Mouse (Mus musculus) c-Kit-negative CD71-positive TER-119-positive erythroid progenitor cells, embryonic 14.5 days (primary cell): ENCODE results near the gene Cdh11.

ENCODE experiments used
- DNase-seq: peaks from one replicate; pipeline ENCODE4 v3.0.0-alpha.2; 2013; ENCODE audit warnings: low read depth, low spot score

Gene Cdh11

DNA sequence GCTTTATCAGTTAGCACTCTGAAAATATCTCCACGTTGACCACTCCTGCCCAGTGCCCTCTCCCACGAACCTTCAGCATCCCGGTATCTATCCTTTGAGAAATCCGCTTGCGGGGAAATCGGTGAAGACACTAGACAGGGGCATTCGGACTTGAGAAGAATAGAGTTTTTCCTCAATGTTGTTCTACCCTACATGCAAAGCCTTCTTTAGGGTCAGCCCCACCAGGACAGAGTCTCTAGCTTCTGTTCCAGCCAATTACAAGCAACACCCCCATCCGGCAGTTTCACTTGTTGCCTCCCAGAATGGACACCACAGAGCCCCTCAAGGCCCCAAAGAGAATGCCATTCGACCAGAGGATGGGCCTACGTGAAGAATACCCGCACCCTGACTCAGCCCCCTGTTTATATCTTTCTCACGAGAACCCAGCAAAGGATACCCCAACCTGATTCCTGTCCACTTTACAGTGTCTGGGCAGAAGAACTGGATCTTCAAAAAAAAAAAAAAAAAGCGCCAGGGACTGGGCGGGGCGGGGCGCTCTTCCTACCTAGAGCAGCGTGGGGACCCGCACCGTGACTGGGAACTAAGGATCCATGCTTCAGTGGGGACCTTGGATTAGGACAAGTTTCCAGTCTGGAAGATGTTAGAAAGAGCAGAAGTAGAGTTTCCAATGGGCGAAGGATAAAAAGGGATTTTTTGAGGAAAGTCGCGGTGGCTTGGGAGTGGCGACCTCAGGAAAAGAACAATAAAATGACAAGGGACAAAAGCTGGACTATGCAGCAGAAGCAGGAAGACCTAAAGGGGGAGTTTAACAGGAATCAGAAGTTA, at the start of gene Cdh11:
Gene Cdh11 (minus strand): TSS at position 51 of the 825 bp plus-strand sequence.
- no peak for DNase-seq

DNA sequence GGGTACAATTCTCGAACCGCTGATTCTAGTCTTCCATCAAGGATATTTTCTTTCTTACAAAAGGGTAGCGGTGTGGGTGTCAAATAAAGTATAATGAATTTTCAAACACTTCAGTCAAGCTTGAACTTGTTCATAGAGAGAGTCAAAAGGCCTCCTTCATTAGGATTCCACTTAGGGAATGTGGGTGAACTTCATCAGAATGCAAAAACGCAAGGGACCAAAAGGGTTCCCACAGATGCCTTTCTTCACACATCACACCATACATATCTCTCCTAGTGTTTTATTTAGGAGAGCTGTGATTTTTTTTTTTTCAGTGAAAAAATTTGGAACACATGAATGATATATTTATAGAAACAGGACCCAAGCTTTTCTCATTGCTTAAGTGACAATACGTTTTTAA, 28.5 kb upstream of the Cdh11 start:
- no peak for DNase-seq

DNA sequence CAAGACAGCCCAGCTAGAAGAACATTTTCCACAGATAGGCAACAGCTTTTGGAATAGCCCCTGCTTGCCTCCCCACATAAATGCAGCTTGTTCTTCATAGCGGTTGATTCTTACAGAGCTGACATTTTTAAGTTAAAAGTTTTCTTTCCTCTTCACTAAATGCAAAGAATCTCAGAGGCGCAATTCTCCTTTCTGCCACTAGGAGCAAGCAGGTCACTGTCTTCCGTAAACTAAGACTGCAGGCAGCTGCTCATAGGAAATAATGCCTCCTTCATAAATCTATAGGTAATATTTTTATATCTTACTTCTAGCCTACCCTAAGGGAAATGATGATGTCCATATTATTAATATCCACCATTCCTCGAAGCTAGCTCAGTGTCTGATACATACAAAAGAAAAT, 4.9 kb upstream of the Cdh11 start:
- no peak for DNase-seq

DNA sequence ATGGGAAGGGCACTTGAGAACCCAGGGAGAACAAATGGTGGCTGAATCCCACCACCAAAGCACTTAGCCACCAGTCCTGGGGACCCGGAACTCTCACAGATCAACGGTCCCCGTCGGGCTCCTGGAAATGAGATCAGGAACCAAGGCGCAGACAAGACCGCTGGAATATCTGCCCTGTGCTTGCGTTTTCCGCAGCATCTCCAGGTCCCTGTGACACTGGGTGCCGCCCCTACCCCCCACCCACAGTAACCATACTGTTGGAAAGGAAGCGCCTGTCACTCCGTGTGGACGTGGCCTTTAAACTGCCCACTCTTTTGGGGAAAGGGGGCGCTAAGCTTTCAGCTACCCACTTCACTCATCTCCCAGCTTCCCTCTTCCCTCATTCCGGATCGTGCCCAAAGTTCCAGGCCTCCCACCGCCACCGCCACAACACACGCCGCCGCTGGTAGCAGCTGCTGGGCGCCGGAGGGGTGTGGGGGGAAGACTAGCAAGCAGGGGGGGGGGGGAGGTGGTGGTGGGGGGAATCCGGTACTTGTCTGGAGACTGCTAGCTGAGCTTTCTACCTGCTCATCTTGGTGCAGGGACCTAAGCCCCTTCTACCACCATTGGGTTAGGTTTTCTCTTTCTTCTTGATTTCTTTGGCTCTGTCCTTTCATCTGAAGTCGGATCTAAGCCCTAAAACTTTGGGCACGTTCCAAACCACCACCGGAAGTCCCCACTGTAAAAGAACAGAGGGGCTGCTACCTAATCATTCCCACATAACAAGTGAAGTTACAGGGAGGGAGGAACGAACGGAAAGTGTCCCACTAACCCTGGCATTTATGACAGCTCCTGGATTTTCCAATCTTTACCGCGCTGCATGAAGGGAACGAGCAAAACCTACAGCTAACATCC, 1.3 kb upstream of the Cdh11 start:
- DNase-seq: no peak

DNA sequence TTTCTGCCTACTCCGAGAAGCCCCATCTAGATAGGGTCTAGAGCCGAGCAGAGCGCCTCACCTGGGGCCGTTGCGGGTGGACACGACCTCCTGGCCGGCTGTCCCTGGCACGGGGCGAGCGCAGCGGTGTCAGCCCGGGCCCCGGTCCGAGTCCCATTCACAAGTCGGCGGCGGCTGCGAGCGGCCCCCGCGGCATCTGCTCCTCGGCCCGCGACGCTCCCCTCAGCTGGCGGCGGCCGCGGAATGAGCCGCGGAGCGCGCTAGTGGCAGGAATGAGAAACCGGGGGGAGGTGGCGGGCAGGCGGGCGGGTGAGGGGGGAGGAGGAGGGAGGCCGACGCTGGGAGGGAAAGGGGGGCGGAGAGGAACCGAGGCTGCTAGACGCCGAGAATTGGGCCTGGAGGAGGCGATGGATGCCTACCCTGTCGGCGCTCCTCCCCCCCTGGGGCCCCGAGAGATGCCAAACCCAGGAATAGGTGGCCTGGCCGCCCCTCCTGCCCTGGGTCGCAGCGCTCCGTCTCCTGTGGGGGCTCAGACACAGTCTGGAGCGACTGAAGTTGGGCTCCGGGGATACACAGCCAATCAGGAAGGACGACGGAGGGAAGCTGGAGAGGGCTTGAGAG, 497 bp downstream of the Cdh11 start:
- DNase-seq: no peak

DNA sequence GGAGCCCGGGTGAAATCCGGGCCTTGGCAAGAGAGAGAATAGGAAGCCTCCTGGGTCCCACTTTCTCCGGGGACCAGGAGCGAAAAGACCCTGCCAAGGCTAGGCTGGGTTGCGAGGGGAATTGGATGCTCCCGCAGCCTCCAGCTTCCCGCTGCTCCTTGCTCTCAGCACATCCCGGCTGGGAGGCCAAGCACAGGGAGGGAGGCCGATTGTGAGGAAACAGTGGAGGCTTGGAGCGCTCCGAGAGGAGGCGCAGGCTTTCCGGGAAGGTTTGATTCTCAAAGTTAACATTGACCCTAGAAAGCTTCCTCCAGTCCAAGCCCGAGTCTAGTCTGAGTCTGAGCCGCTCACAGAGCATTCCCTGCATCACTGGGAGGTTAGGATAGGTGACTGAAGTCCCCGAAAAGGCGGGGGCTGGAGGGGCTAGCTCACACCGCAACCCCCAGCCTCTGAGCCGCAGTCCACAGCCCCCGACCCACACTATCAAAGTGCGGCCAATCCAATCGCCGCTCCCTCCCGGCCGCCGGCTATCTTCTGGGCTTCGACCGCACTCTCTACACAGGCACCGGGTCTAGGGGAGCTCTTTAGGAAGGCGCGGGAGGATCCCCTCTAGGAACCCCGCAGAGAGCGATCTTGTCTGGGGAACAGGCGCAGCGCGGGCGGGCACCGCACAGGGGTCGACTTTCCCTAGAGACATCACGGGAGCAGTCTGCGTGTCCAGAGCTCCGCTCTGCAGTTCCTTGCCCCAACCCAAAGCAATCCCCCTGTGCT, 1.4 kb downstream of the Cdh11 start:
- DNase-seq: no peak

DNA sequence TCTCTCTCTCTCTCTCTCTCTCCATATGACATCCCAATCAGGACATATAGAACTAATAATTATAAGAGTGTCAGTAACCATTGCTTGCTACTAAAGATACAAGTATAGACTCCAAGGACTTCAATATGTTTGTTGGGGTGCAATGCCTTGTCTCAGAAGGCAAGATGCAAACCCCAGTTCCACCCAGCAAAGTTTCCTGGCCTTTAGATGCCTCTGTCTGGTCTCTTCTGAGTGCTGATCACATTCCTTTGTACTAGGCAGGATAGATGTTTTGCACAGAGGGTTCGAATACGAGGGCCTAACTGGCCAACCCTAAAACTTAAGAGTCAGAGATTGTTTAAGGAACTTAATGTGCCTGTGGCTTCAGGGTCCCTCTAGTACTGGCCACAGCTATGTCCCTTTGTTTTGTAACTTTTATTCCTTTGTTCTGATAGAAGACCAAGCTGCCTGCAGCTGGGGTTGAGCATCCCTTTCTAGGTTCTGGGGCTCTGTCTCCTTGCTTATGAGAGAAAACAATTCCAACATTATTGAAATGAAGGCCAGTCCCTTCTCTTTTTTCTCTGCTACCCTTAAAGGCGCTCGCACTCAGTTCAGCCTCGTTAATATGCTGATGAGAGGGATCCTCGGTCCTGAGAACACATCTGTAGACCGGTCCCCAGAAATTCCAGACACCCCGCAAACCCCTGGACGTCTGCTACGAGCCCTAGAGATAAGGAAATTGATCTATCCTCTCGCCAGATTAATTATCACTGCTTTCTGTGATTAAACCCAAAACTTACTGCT, 2.5 kb downstream of the Cdh11 start:
- no peak for DNase-seq

DNA sequence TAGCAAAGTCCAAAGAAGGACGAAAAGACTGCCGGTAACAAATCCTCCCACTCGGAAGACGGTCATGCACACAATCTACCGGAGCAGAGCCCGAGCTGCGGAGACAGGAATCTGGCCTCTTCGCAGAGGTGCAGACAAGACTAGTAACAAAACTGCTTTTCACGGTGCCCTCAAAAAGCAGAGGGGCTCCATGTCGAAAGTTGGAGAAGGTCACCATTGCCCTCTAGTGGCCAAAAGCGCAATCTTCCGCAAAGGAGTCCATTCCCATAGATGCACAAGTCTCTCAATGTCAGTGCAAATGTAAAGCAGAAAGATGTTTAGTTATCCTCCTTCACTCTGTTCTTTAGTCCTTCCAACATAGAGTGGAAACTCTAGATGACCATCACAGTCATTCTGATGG, 4.5 kb downstream of the Cdh11 start:
- DNase-seq: no peak

DNA sequence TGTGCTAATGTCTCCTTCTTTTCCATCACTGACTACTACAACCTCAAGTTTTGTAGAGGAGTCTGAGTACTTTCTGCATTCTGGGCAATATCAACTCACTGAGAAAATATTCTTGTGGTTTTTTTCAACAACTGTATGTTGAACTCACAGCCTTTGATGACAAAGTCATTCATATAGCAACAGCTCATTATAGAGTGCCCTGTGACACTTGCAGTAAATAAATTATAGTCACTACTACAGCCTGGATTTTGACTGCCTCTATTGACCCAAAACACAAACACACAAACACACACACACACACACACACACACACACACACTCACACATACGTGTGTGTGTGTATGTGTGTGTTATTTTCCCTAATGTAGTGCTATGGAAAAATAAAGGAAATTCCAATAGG, 10.8 kb downstream of the Cdh11 start:
- no peak for DNase-seq

DNA sequence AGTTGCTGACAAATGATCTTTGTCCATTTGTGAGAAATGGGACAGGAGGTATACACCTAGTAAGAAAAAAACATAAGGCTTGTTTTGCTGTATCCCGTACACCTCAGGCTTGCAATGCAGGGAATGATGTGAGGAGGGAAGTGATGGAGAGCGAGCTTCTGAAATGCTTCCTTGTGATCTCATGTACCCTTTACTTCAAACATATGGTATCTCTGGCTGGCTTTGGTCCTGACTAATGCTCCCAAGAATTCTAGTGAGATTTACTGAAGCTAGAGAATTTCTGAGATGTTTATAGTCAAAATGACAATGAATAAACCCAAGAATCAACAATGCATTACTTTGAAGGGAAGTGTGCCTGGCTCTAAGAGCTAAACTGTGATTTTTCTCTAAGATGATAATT, 14.0 kb downstream of the Cdh11 start:
- DNase-seq: no peak

DNA sequence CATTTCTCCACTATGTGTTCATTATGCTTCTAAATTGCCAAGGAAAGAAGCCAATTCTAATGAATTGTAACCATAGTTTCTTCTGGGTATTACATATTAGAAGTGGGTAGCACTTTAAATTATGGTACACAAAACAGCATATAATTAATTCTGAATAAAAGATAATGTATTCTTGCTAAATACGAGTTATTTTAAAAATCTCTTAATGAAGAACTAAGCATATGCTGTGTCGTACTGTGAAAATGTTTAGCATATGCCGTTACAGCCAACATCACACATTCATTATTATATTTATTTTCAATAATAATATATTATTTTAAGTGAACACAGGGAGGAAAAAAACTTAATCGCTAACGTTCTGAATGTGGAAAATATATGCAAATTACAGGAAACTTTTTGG, 31.6 kb downstream of the Cdh11 start:
- no peak for DNase-seq

DNA sequence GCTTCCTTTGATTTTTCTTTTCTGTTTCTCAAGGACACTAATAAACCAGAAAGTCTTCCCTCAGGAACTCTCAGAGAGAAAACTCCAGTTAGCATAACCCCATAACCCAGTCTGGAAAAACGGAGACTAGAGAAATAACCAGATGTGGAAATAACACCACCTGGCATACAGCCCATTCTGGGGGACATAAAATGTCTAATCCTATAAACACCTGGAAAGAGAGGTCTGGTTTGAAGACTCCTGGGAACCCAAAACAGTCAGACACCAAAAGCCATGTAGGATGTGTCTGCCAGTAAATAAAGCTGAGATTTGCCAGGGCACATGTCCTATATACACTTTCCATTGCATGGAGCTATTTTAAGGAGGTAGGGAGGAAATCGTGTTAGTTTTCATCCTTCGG, 42.5 kb downstream of the Cdh11 start:
- DNase-seq: no peak

DNA sequence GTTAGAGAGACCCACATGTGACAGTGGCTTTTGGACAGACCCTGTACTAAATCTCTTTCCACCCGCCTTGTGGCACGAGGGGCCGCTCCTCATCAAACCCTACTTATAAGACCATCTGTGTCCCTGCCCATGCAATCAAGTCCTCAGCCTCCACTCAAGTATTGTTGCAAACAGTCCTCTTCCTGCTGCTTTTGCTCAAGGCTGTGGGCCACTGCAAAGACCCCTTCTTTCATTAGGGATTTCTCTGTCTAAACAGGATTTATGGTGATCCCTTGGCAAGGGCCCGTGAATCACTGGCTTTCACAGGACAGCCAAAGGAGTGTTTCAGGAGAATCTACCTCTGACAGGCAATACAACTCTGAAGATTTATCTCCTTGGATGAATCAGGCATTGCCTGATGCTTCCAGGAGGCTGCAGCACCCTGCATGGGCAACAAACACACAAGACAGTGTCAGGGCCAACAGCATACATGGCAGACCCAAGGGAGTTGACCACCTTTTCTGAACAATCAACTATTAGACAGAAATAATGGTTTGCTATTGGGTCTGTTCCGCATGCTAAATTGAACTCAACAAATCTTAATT, 43.3 kb downstream of the Cdh11 start:
- DNase-seq: no peak

DNA sequence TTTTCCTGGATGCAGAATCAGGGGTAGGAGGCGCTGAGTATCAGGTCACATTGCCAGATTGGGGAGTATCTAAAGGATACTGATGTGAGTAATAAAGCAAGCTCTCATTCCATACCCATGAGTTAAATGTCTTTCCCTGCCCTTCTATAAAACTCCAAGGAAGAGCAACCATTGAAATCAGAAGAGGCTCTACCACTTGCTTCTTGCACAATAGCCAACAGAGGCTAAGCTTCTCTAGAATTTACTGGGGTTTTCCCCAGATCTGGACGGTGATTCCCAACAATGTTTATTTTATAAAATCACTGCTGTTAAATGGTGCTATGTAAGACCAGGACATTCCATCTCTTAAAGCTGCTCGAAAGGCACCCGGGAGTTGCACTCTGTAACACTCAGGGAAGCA, 44.5 kb downstream of the Cdh11 start:
- no peak for DNase-seq

DNA sequence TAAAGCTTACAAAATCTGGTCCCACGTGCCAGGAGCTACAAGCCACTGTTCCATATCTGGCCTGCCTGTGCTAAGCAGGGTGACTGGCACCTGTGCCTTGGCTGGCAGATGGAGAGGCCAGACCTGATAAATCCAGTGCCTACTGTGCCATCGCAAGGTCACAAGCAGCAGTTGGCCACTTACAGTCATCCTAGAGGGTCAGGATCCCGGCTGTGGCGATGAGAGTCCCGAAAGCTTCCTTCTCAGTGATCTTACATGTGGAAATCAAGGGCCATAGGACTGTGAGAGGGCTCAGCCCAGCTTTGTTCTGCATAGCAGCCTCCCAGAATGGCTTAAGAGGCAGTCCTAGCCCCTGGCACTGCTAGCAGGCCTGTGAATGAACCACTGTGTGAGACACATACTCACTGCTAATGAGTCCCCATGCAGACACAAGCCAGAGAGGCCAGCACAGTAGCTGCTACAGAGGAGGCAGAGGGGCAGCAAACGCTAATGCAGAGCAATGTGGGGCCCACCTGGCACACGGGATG, 46.4 kb downstream of the Cdh11 start:
- DNase-seq: no peak

DNA sequence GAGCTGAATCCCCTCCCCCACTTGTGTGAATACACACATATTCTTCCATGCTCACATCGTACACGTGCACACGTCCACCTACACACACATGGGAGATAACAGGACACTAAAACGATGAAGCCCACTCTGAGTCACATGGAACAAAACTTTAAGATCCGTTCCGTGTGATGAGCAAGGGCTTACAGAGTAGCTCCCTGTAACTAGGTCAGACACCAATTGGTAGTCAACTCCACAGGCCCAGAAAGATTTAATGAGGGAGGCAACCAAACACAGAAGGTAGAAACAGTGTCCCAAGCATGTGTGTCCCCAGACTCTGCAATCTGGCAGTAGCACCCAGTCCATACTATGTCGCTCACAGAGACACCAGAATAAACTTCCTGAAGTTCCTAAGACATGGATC, 47.0 kb downstream of the Cdh11 start:
- no peak for DNase-seq

DNA sequence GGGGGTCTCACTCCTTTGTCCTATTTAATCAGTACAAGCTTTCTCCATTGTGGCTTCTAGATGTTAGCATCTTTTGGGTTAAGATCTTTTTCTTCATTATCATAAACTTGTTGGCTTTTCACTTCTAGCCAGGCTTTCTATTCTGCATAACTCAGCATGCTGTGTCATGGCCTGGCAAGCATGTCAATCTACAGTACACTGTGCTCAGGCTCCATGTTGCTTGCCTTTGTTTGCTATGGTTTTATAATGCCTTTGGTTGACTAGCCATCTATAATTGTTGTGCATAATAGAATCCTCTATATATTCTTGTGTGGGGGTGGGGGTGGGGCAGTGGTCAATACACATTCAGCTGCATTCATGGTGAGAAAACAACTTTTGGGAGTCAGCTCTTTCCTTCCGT, 51.0 kb downstream of the Cdh11 start:
- no peak for DNase-seq

DNA sequence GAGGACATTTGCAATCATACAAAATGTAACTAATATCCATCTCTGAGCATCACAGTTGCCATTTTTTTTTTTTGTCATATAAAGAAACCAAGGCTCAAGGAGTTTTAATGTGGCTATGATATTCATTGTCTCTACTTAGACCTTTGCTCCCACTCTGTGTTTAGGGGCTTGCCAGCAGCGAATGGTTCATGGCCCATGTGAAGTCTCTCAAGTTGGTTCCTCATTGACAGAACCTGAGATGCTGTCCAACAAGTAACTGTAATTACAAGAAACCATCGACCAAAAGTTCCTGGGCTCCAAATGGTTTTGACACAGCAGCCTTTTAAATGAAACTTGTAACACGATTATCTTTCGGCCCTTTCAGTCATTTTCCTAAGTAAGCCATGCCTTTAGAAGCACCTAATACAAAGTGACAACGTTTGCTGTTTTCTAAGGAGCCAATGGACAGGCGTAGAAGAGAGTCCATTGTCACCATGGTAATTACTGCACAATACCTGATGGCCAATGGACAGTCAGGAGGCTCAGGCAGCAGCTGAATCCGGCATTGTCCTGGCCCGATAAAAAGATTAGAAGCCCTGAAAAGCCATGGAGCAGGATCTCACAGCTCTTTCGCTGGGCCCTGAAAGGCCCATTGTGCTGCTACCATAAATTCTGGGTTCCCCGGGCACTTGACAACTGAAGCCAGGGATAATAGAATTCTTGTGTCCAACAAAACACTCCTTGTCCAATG, 59.1 kb downstream of the Cdh11 start:
- DNase-seq: no peak

DNA sequence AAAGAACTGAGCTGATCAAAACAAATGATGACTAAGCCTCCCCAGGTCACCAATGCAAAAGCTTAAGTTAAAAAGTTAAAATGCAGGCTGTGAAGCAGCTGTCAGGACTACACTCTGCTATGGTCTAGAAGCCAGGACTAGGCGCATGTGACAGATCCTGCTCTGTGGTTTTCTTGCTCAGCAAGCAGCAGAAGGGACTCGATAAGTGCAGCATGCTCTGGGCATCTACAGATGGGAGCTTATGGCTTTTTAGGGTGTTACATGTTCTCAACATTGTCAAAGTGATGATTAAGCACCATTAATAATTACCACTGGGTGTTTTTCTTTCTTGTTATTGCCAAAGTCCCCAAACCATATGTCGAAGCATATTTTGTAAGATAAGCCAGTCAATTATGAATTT, 59.9 kb downstream of the Cdh11 start:
- DNase-seq: no peak

DNA sequence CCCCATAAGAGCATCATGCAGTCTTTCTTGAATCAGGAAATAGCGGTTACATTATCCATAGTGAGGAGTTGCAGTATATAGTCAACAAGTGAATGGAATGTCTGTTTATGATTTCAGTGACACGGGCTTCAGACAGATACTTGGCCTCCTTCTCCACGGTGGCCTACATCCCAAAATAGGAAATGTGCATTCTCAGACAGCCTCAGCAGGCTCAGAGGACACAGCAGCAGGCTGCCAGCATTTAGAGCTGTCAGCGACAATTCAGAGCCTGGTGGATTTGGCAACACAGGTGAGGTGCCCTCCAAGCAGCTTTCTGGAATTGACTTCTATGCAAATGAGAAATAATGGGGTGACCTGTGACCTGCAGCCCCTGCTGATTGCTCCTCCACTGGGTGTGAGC, 69.5 kb downstream of the Cdh11 start:
- no peak for DNase-seq
